ENCODE assay signal across 8 mouse cellular contexts in the genomic region with DNA sequence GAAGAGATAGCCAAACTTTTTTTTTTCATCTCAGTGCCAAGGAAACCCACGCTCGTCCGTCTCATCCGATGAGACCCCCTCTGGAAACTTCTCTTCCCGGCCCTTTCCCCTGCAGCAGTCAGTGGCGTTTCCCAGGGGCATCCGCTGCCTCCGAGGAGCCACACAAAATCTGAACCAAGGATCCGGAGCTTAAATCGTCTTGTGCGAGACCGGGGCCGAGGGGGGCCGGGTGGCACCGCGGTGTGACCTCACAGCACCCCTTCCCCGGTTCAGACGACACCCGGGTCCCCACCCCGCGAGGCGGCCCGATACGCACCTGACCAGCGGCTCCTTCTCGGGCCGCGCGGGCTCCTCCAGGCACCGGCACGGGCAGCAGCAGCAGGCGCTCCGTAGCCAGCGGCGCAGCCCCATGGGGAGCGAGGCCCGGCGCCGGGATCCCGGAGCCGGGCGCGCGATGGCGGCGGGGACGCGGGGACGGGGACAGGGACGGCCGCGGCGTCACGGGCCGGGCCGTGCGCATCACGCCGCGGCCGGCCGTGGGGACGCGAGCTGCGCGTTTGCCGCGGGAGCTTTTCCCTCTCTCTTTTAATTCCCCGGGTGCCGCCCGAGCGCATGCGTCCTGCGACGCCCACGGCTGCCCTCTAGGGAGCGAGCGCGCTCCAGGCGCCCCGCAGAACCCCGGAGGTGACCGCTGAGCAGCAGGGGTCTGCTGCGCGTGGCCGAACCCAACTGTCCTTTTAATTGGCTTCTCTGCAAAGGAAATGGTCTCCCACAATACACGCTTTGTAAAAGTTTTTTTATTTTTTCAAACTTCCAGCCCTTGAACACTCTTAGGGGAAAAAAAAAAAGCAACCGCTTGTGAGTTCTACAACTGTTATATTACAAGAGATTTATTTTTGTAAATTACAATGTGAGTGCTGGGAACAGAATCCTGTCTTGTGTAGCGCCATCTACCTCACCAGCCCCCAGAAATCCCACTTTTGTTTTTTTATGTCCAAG. TPM values are rescaled to one million over a fixed set of nuclear protein-coding genes. Genes with fewer than 3 reads are reported as not detected.
A peak's percentile ranks its signal among the peaks of the same experiment; 100 is the strongest.
DNase-seq lines count a peak whose midpoint lies in the region; ATAC-seq and TF ChIP-seq lines count a peak whose summit lies in the region.

Mreg (minus strand) TSS at position 607 of the 999 bp plus-strand sequence.

- peak within 1 kb of the TSS; percentile 77 for H3K4me3 ChIP-seq in embryonic facial prominence, embryonic 13.5 days
- peak within 1 kb of the TSS; percentile 84 for H3K4me3 ChIP-seq in heart, embryonic 12.5 days
- peak within 1 kb of the TSS; percentile 77 for H3K4me3 ChIP-seq in kidney, embryonic 16.5 days (ENCODE audit: low read length)
- H3K4me3 ChIP-seq in liver, embryonic 16.5 days (ENCODE audit: low read depth, low read length), result peak within 1 kb of the TSS; percentile 65
- H3K4me3 ChIP-seq in neural tube, embryonic 13.5 days, result peak within 1 kb of the TSS; percentile 80
- peak within 1 kb of the TSS; percentile 90 for H3K4me3 ChIP-seq in testis, adult 2 months (ENCODE audit: control insufficient read depth, low read depth, low read length)

- H3K36me3 ChIP-seq in embryonic facial prominence, embryonic 13.5 days, result no peaks in the 10 kb centered on the region
- no peaks in the 10 kb centered on the region for H3K36me3 ChIP-seq in heart, embryonic 12.5 days
- H3K36me3 ChIP-seq in kidney, embryonic 16.5 days (ENCODE audit: insufficient read depth, low read length), result no peaks in the 10 kb centered on the region
- no peaks in the 10 kb centered on the region for H3K36me3 ChIP-seq in liver, embryonic 16.5 days (ENCODE audit: control insufficient read depth, insufficient read depth)
- no peaks in the 10 kb centered on the region for H3K36me3 ChIP-seq in neural tube, embryonic 13.5 days
- no peaks in the 10 kb centered on the region for H3K36me3 ChIP-seq in testis, adult 2 months (ENCODE audit: control insufficient read depth, insufficient read depth, low read length)

- TF ChIP-seq POLR2A in testis, adult 2 months (IDR thresholded peaks at IDR 0.05; ENCODE audit: control insufficient read depth, low read depth, low read length), result peak; percentile 42; the same call in 1 of the 2 replicates

- WGBS in embryonic facial prominence, embryonic 13.5 days, result under 1% methylated on average over 89 of the region's 89 CpGs
- WGBS in heart, embryonic 12.5 days, result under 1% methylated on average over 89 of the region's 89 CpGs
- under 1% methylated on average over 77 of the region's 89 CpGs for WGBS in kidney, embryonic 16.5 days
- under 1% methylated on average over 85 of the region's 89 CpGs for WGBS in liver, embryonic 16.5 days (ENCODE audit: insufficient replicate concordance)
- WGBS in neural tube, embryonic 13.5 days, result under 1% methylated on average over 89 of the region's 89 CpGs

- ATAC-seq in embryonic facial prominence, embryonic 13.5 days (ENCODE audit: insufficient number of reproducible peaks, insufficient read depth, low FRiP score, low TSS enrichment, low read depth), result 0 out of 2 replicates have a peak, but pooled peaks have one; percentile 21
- ATAC-seq in heart, embryonic 12.5 days (ENCODE audit: insufficient number of reproducible peaks, low FRiP score), result peak; percentile 73
- ATAC-seq in kidney, embryonic 16.5 days (ENCODE audit: low FRiP score, low TSS enrichment), result peak; percentile 89; the same call in 1 of the 2 replicates
- peak; percentile 62 for ATAC-seq in liver, embryonic 16.5 days (ENCODE audit: low read depth)
- ATAC-seq in neural tube, embryonic 13.5 days (ENCODE audit: low read depth), result peak; percentile 73

- H3K9me3 ChIP-seq in embryonic facial prominence, embryonic 13.5 days, result no peaks in the 10 kb centered on the region
- no peaks in the 10 kb centered on the region for H3K9me3 ChIP-seq in heart, embryonic 12.5 days (replicated peaks)
- no peaks in the 10 kb centered on the region for H3K9me3 ChIP-seq in kidney, embryonic 16.5 days (ENCODE audit: low read length)
- H3K9me3 ChIP-seq in liver, embryonic 16.5 days (replicated peaks; ENCODE audit: control insufficient read depth, low read length), result no peaks in the 10 kb centered on the region
- H3K9me3 ChIP-seq in neural tube, embryonic 13.5 days, result no peaks in the 10 kb centered on the region

- peak; percentile 87 for DNase-seq in 3134 (ENCODE audit: extremely low read depth, insufficient read length, low spot score)
- DNase-seq in adrenal gland, postnatal 14 days, result peak; percentile 80

- peak within 1 kb of the TSS; percentile 96 for H3K4me2 ChIP-seq in embryonic facial prominence, embryonic 13.5 days
- H3K4me2 ChIP-seq in heart, embryonic 12.5 days, result peak within 1 kb of the TSS; percentile 97
- peak within 1 kb of the TSS; percentile 99 for H3K4me2 ChIP-seq in kidney, embryonic 16.5 days (replicated peaks; ENCODE audit: low read depth, low read length)
- peak within 1 kb of the TSS; percentile 62 for H3K4me2 ChIP-seq in liver, embryonic 16.5 days (ENCODE audit: low read depth, low read length)
- peak within 1 kb of the TSS; percentile 85 for H3K4me2 ChIP-seq in neural tube, embryonic 13.5 days

- TF ChIP-seq CTCF in testis, adult 2 months (IDR thresholded peaks at IDR 0.05; ENCODE audit: control insufficient read depth, insufficient read depth, insufficient replicate concordance, low read depth, low read length), result no peak

- H3K27ac ChIP-seq in embryonic facial prominence, embryonic 13.5 days, result no peak within 1 kb of the TSS; the same call in 1 of the 2 replicates
- H3K27ac ChIP-seq in heart, embryonic 12.5 days (ENCODE audit: poor library complexity, severe bottlenecking), result peak within 1 kb of the TSS; percentile 59
- H3K27ac ChIP-seq in kidney, embryonic 16.5 days (ENCODE audit: low read length), result peak within 1 kb of the TSS; percentile 29; the same call in 1 of the 2 replicates
- no peak within 1 kb of the TSS; the same call in 1 of the 2 replicates for H3K27ac ChIP-seq in liver, embryonic 16.5 days (ENCODE audit: low read length)
- H3K27ac ChIP-seq in neural tube, embryonic 13.5 days (replicated peaks), result peak within 1 kb of the TSS; percentile 68
- peak within 1 kb of the TSS; percentile 56 for H3K27ac ChIP-seq in testis, adult 2 months (ENCODE audit: control insufficient read depth, insufficient read depth, low read depth, low read length)

- H3K9ac ChIP-seq in embryonic facial prominence, embryonic 13.5 days, result peak within 1 kb of the TSS; percentile 81
- peak within 1 kb of the TSS; percentile 89 for H3K9ac ChIP-seq in heart, embryonic 12.5 days
- H3K9ac ChIP-seq in kidney, embryonic 16.5 days (replicated peaks; ENCODE audit: low read length), result peak within 1 kb of the TSS; percentile 79
- peak within 1 kb of the TSS; percentile 67 for H3K9ac ChIP-seq in liver, embryonic 16.5 days (ENCODE audit: low read depth, low read length)
- H3K9ac ChIP-seq in neural tube, embryonic 13.5 days, result peak within 1 kb of the TSS; percentile 83

- peaks cover 17% of the 10 kb centered on the region for H3K4me1 ChIP-seq in embryonic facial prominence, embryonic 13.5 days
- H3K4me1 ChIP-seq in heart, embryonic 12.5 days (replicated peaks), result peaks cover 31% of the 10 kb centered on the region
- H3K4me1 ChIP-seq in kidney, embryonic 16.5 days (ENCODE audit: insufficient read depth, low read length), result 0 out of 2 replicates have a peak, but pooled peaks cover 15% of the 10 kb centered on the region
- H3K4me1 ChIP-seq in liver, embryonic 16.5 days (ENCODE audit: control insufficient read depth, low read depth, low read length), result no peaks in the 10 kb centered on the region; the same call in 1 of the 2 replicates
- peaks cover 17% of the 10 kb centered on the region for H3K4me1 ChIP-seq in neural tube, embryonic 13.5 days (replicated peaks)
- peaks cover 9% of the 10 kb centered on the region for H3K4me1 ChIP-seq in testis, adult 2 months (ENCODE audit: control insufficient read depth, insufficient read depth, low read length)

- peaks cover 8% of the 10 kb centered on the region for H3K27me3 ChIP-seq in embryonic facial prominence, embryonic 13.5 days
- H3K27me3 ChIP-seq in heart, embryonic 12.5 days (replicated peaks), result no peaks in the 10 kb centered on the region
- no peaks in the 10 kb centered on the region for H3K27me3 ChIP-seq in kidney, embryonic 16.5 days (ENCODE audit: insufficient read depth, low read length)
- peaks cover 22% of the 10 kb centered on the region for H3K27me3 ChIP-seq in liver, embryonic 16.5 days (ENCODE audit: control insufficient read depth, insufficient read depth, low read depth, low read length)
- no peaks in the 10 kb centered on the region; the same call in 1 of the 2 replicates for H3K27me3 ChIP-seq in neural tube, embryonic 13.5 days
- no peaks in the 10 kb centered on the region for H3K27me3 ChIP-seq in testis, adult 2 months (ENCODE audit: control insufficient read depth, insufficient read depth, low read length)

RNA-seq across cellular contexts. Expression of gene Mreg, which starts in this region (rescaled TPM):
- total RNA-seq in adrenal gland, postnatal 14 days (2021), result 7.5 and 8.0 TPM in 2 replicates
- 3.9 and 4.2 TPM in 2 replicates for polyA plus RNA-seq in embryonic facial prominence, embryonic 13.5 days (2015; fragmentation: Nextera tagmentation; extraction: Ambion mirVana)
- polyA plus RNA-seq in heart, embryonic 12.5 days (2016; fragmentation: Nextera tagmentation; extraction: Ambion mirVana), result 5.1 and 5.8 TPM in 2 replicates
- polyA plus RNA-seq in kidney, embryonic 16.5 days (2015; fragmentation: Nextera tagmentation; extraction: Ambion mirVana), result 5.2 and 5.3 TPM in 2 replicates
- polyA plus RNA-seq in liver, embryonic 16.5 days (2015; fragmentation: Nextera tagmentation; extraction: Ambion mirVana), result 8.0 and 8.1 TPM in 2 replicates
- 12.9 and 13.6 TPM in 2 replicates for polyA plus RNA-seq in neural tube, embryonic 13.5 days (2015; fragmentation: Nextera tagmentation; extraction: Ambion mirVana)
- 7.4 and 8.1 TPM in 2 replicates for polyA plus RNA-seq in testis, adult 2 months (2012; rRNA removed)

Comparison
In these comparisons a context has a peak if more than half of its experiments do, and no peak if none do; other contexts are left out.
1. ATAC-seq: peak in every context shown above with its lines; median percentile 89 in kidney, embryonic 16.5 days; 73 in heart, embryonic 12.5 days; 73 in neural tube, embryonic 13.5 days; 62 in liver, embryonic 16.5 days; 21 in embryonic facial prominence, embryonic 13.5 days.
2. H3K27ac ChIP-seq: peak in heart, embryonic 12.5 days (single experiment), kidney, embryonic 16.5 days (single experiment), neural tube, embryonic 13.5 days (single experiment) and testis, adult 2 months (single experiment); none in embryonic facial prominence, embryonic 13.5 days (single experiment) and liver, embryonic 16.5 days (single experiment).
3. Peak in every context shown above with its lines, with median percentiles within 50 percentile points of each other: H3K4me2 ChIP-seq, H3K4me3 ChIP-seq and H3K9ac ChIP-seq.